18 mouse cellular contexts compared by ENCODE assay signal in genomic region chr13:113486368-113486955, GRCm38 (mm10).
DNase-seq lines count a peak whose midpoint lies in the region; ATAC-seq and TF ChIP-seq lines count a peak whose summit lies in the region.
"Had no signal": no experiment of that assay in that cellular context is flagged by ENCODE, and none has a peak within 500 bp of the region (broad histone marks: within the 10 kb centered on the region; RNA-seq: fewer than 3 reads in every experiment).

No protein-coding gene starts in this region.

- H3K79me2 ChIP-seq in macrophage (ENCODE audit: inconsistent target): no peaks in the 10 kb centered on the region

- no peaks in the 10 kb centered on the region for H3K4me1 ChIP-seq in kidney, embryonic 15.5 days
- H3K4me1 ChIP-seq in bone marrow macrophage, adult 2 months (ENCODE audit: control insufficient read depth, insufficient read depth, low read length): peaks cover 43% of the 10 kb centered on the region
- H3K4me1 ChIP-seq: limb, embryonic 12.5 days had no signal

- no peaks in the 10 kb centered on the region for H3K27me3 ChIP-seq in kidney, embryonic 15.5 days
- H3K27me3 ChIP-seq: heart, embryonic 12.5 days; limb, embryonic 12.5 days; Patski had no signal

- no peak overlapping the region for H3K9ac ChIP-seq in kidney, embryonic 15.5 days
- H3K9ac ChIP-seq: heart, embryonic 12.5 days; limb, embryonic 12.5 days had no signal

- TF ChIP-seq POLR2A in bone marrow macrophage, adult 2 months (IDR thresholded peaks at IDR 0.05; ENCODE audit: borderline replicate concordance, low read depth, low read length): no peak

- ATAC-seq in kidney, embryonic 15.5 days (replicated peaks; ENCODE audit: low FRiP score): no peak
- ATAC-seq: activated CD4-positive, CD25-positive, alpha-beta regulatory T cell, adult 4 months; hindbrain, postnatal 0 days; Patski had no signal

- H3K36me3 ChIP-seq in kidney, embryonic 15.5 days: no peaks in the 10 kb centered on the region
- no peaks in the 10 kb centered on the region for H3K36me3 ChIP-seq in macrophage (ENCODE audit: inconsistent target)
- H3K36me3 ChIP-seq: heart, embryonic 12.5 days; limb, embryonic 12.5 days had no signal

- no peak overlapping the region for H3K27ac ChIP-seq in kidney, embryonic 15.5 days
- H3K27ac ChIP-seq in bone marrow macrophage, adult 2 months (ENCODE audit: insufficient read depth, low read depth, low read length): peak overlapping the region; percentile 77
- H3K27ac ChIP-seq in macrophage: peak overlapping the region; percentile 72
- H3K27ac ChIP-seq: hindbrain, postnatal 0 days; limb, embryonic 12.5 days had no signal

- TF ChIP-seq CTCF in bone marrow macrophage, adult 2 months (IDR thresholded peaks at IDR 0.05; ENCODE audit: low read depth, low read length): no peak

- no peak overlapping the region for H3K4me2 ChIP-seq in kidney, embryonic 15.5 days
- H3K4me2 ChIP-seq: heart, embryonic 12.5 days; limb, embryonic 12.5 days had no signal

- 72% methylated on average over 6 of the region's 6 CpGs for WGBS in kidney, embryonic 15.5 days
- WGBS in macrophage (ENCODE audit: missing documents): 9% methylated on average over 6 of the region's 6 CpGs

- peak; percentile 23 for DNase-seq in kidney, adult 9 months
- DNase-seq in adipocyte (ENCODE audit: low spot score): peak; percentile 85
- no peak for DNase-seq in spleen, adult 12 weeks (ENCODE audit: low spot score)
- no peak for DNase-seq in left cerebral cortex, adult 8-10 months (ENCODE audit: low spot score in 2 of 2)
- DNase-seq: cerebellum, adult 11 months; gastrocnemius, postnatal 36 days; lung, adult 2 months; midbrain, embryonic 14.5 days; spleen, adult 18-20 months; thymus, adult 18-20 months had no signal

- no peak overlapping the region for H3K4me3 ChIP-seq in kidney, embryonic 15.5 days (replicated peaks)
- no peak overlapping the region for H3K4me3 ChIP-seq in bone marrow macrophage, adult 2 months (ENCODE audit: insufficient read depth, low read length)
- H3K4me3 ChIP-seq in macrophage (ENCODE audit: inconsistent target): no peak overlapping the region
- H3K4me3 ChIP-seq: heart, embryonic 12.5 days; limb, embryonic 12.5 days had no signal

- 0 out of 2 replicates have a peak, but pooled peaks cover 3% of the 10 kb centered on the region for H3K9me3 ChIP-seq in kidney, embryonic 15.5 days (replicated peaks)
- H3K9me3 ChIP-seq: limb, embryonic 12.5 days had no signal

Comparison
In these comparisons a context has a peak if more than half of its experiments do, and no peak if none do; other contexts are left out.
1. DNase-seq: peak in kidney, adult 9 months (single experiment) and adipocyte (single experiment); none in spleen, adult 12 weeks (single experiment) and left cerebral cortex, adult 8-10 months (0 of 2).